Mouse (Mus musculus): ENCODE data around the gene Rtn4ip1. TPM values are rescaled to one million over a fixed set of nuclear protein-coding genes. Genes with fewer than 3 reads are reported as not detected.
"Not testable (repeated sequence)": the region's sequence is repeated elsewhere in the genome, so short reads cannot be mapped to it uniquely, and the experiment has no call there.

The Rtn4ip1 gene
- total RNA-seq, 2 experiments from 2014 or later, result 13.4 to 13.6 TPM

GRCm38 (mm10) chr10:43927736-43928135 lies 26.1 kb downstream of the Rtn4ip1 start:
- DNase-seq (ENCODE audit: low spot score in 2 of 2), result peak in 1 of 2 experiments; percentile 7

GRCm38 (mm10) chr10:43928596-43928995 lies 27.0 kb downstream of the Rtn4ip1 start:
- DNase-seq (ENCODE audit: low spot score in 2 of 2), result no peak

GRCm38 (mm10) chr10:43939136-43939662 lies 37.6 kb downstream of the Rtn4ip1 start:
- no peak for DNase-seq (ENCODE audit: low spot score in 2 of 2)

- DNase-seq (ENCODE audit: low spot score in 2 of 2), result no peak
These were observed 42.1 kb downstream of the Rtn4ip1 start for GRCm38 (mm10) chr10:43943736-43944135.

- DNase-seq (ENCODE audit: low spot score in 2 of 2), result no peak
These were observed 43.8 kb downstream of the Rtn4ip1 start for GRCm38 (mm10) chr10:43945435-43945834.

GRCm38 (mm10) chr10:43953942-43954341 lies 52.3 kb downstream of the Rtn4ip1 start:
- DNase-seq (ENCODE audit: low spot score in 2 of 2), result peak; percentile 30 to 67

GRCm38 (mm10) chr10:43964943-43965342 lies 63.3 kb downstream of the Rtn4ip1 start:
- peak; percentile 44 to 74 for DNase-seq (ENCODE audit: low spot score in 2 of 2)

- no peak for DNase-seq (ENCODE audit: low spot score in 2 of 2)
These were observed 71.6 kb downstream of the Rtn4ip1 start for GRCm38 (mm10) chr10:43973244-43973643.

- DNase-seq (ENCODE audit: low spot score in 2 of 2), result no peak
These were observed 75.7 kb downstream of the Rtn4ip1 start for GRCm38 (mm10) chr10:43977353-43977752.

GRCm38 (mm10) chr10:43980080-43980479 lies 78.5 kb downstream of the Rtn4ip1 start:
- DNase-seq (ENCODE audit: low spot score in 2 of 2), result no peak

GRCm38 (mm10) chr10:43980742-43981141 lies 79.1 kb downstream of the Rtn4ip1 start:
- not testable (repeated sequence) for DNase-seq (ENCODE audit: low spot score in 2 of 2)

- no peak for DNase-seq (ENCODE audit: low spot score in 2 of 2)
These were observed 80.9 kb downstream of the Rtn4ip1 start for GRCm38 (mm10) chr10:43982470-43982869.

- no peak for DNase-seq (ENCODE audit: low spot score in 2 of 2)
These were observed 81.6 kb downstream of the Rtn4ip1 start for GRCm38 (mm10) chr10:43983241-43983640.

GRCm38 (mm10) chr10:43983866-43984265 lies 82.3 kb downstream of the Rtn4ip1 start:
- DNase-seq (ENCODE audit: low spot score in 2 of 2), result no peak

- DNase-seq (ENCODE audit: low spot score in 2 of 2), result no peak
These were observed 89.7 kb downstream of the Rtn4ip1 start for GRCm38 (mm10) chr10:43991268-43991667.

- no peak for DNase-seq (ENCODE audit: low spot score in 2 of 2)
These were observed 90.9 kb downstream of the Rtn4ip1 start for GRCm38 (mm10) chr10:43992506-43992905.

GRCm38 (mm10) chr10:43993198-43993597 lies 91.6 kb downstream of the Rtn4ip1 start:
- DNase-seq (ENCODE audit: low spot score in 2 of 2), result no peak

- no peak for DNase-seq (ENCODE audit: low spot score in 2 of 2)
These were observed 94.4 kb downstream of the Rtn4ip1 start for GRCm38 (mm10) chr10:43995858-43996650.

GRCm38 (mm10) chr10:43997276-43997675 lies 95.7 kb downstream of the Rtn4ip1 start:
- no peak for DNase-seq (ENCODE audit: low spot score in 2 of 2)

GRCm38 (mm10) chr10:43998023-43998422 lies 96.4 kb downstream of the Rtn4ip1 start:
- no peak for DNase-seq (ENCODE audit: low spot score in 2 of 2)

- peak in 1 of 2 experiments; percentile 11 for DNase-seq (ENCODE audit: low spot score in 2 of 2)
These were observed 97.0 kb downstream of the Rtn4ip1 start for GRCm38 (mm10) chr10:43998503-43999082.

- DNase-seq (ENCODE audit: low spot score in 2 of 2), result no peak
These were observed 98.7 kb downstream of the Rtn4ip1 start for GRCm38 (mm10) chr10:44000156-44000865.

Data from layer of hippocampus, adult 18-20 months (tissue).